Mouse (Mus musculus): ENCODE results near the gene Carhsp1.

DNA sequence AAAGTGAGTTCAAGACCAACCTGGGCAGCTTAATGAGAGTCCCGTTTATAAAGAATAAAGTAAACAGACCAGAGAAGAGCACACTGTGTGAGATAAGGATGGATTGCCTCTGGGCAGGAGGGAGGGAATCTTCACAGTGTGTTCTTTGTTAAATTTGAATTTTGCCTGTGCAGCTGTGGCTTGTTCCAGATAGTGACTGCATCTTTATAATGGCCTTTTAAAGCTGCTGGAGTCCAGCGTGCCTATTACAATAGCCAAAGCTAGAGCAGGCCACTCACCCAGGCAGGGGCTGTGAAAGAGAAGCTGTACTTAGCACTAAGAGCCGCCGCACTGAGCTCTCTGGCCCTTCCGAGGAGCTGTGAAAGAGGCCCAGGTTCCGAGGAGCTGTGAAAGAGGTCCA, 26.4 kb downstream of the Carhsp1 start:
- TF ChIP-seq CTCF (conservative IDR thresholded peaks at IDR 0.05; ENCODE audit: insufficient read depth, insufficient read length, low read depth, low read length), result no peak
- no peak for TF ChIP-seq POLR2A (IDR thresholded peaks at IDR 0.05; ENCODE audit: low read depth, low read length)
